Mouse (Mus musculus): Measurements from ENCODE around the gene Rbm12. TPM values are rescaled to one million over a fixed set of nuclear protein-coding genes. Genes with fewer than 3 reads are reported as not detected.

The Rbm12 gene
- polyA plus RNA-seq, 1 experiment from 2014 or later: 20.0 TPM

- Histone ChIP-seq H3K4me2 (no peak overlapping the region), H3K27ac (ENCODE audit: low read depth, low read length) (no peak overlapping the region), H3K4me1 (replicated peaks; ENCODE audit: control insufficient read depth, insufficient read depth, low read length) (no peaks in the 10 kb centered on the region), H3K36me3 (ENCODE audit: control insufficient read depth, insufficient read depth, low read length) (peaks cover 55% of the 10 kb centered on the region), H3K9ac (ENCODE audit: low read depth, low read length) (no peak overlapping the region), H3K4me3 (ENCODE audit: low read depth, low read length) (no peak overlapping the region), H3K27me3 (replicated peaks; ENCODE audit: control insufficient read depth, insufficient read depth, low read length) (no peaks in the 10 kb centered on the region), H3K9me3 (ENCODE audit: control insufficient read depth, low read length) (no peaks in the 10 kb centered on the region)
- 94% methylated on average over 15 of the region's 15 CpGs for WGBS
- DNase-seq (ENCODE audit: low spot score): no peak
- no peak for ATAC-seq (replicated peaks; ENCODE audit: low FRiP score)
Measured at GRCm38 (mm10) chr2:156073725-156074124, 38.1 kb downstream of the Rbm12 start.

GRCm38 (mm10) chr2:156071236-156071635, 40.5 kb downstream of the Rbm12 start:
- no peak overlapping the region for H3K4me3 ChIP-seq (ENCODE audit: low read depth, low read length)
- no peak for DNase-seq (ENCODE audit: low spot score)
- no peaks in the 10 kb centered on the region for H3K27me3 ChIP-seq (replicated peaks; ENCODE audit: control insufficient read depth, insufficient read depth, low read length)
- no peak overlapping the region for H3K9ac ChIP-seq (ENCODE audit: low read depth, low read length)
- 95% methylated on average over 10 of the region's 10 CpGs for WGBS
- no peaks in the 10 kb centered on the region for H3K9me3 ChIP-seq (ENCODE audit: control insufficient read depth, low read length)
- ATAC-seq (replicated peaks; ENCODE audit: low FRiP score): no peak
- no peak overlapping the region for H3K27ac ChIP-seq (ENCODE audit: low read depth, low read length)
- H3K36me3 ChIP-seq (ENCODE audit: control insufficient read depth, insufficient read depth, low read length): peaks cover 42% of the 10 kb centered on the region
- H3K4me2 ChIP-seq: no peak overlapping the region
- H3K4me1 ChIP-seq (replicated peaks; ENCODE audit: control insufficient read depth, insufficient read depth, low read length): peaks cover 5% of the 10 kb centered on the region

GRCm38 (mm10) chr2:156067916-156068315, 43.9 kb downstream of the Rbm12 start:
- Histone ChIP-seq H3K9me3 (ENCODE audit: control insufficient read depth, low read length) (no peaks in the 10 kb centered on the region), H3K27ac (ENCODE audit: low read depth, low read length) (no peak overlapping the region), H3K4me2 (no peak overlapping the region), H3K9ac (ENCODE audit: low read depth, low read length) (no peak overlapping the region), H3K4me3 (ENCODE audit: low read depth, low read length) (no peak overlapping the region), H3K36me3 (ENCODE audit: control insufficient read depth, insufficient read depth, low read length) (peaks cover 19% of the 10 kb centered on the region), H3K4me1 (replicated peaks; ENCODE audit: control insufficient read depth, insufficient read depth, low read length) (peaks cover 10% of the 10 kb centered on the region), H3K27me3 (replicated peaks; ENCODE audit: control insufficient read depth, insufficient read depth, low read length) (no peaks in the 10 kb centered on the region)
- no peak for ATAC-seq (replicated peaks; ENCODE audit: low FRiP score)
- DNase-seq (ENCODE audit: low spot score): no peak
- WGBS: 92% methylated on average over 10 of the region's 10 CpGs

- peaks cover 10% of the 10 kb centered on the region for H3K4me1 ChIP-seq (replicated peaks; ENCODE audit: control insufficient read depth, insufficient read depth, low read length)
- DNase-seq (ENCODE audit: low spot score): no peak
- peaks cover 13% of the 10 kb centered on the region for H3K36me3 ChIP-seq (ENCODE audit: control insufficient read depth, insufficient read depth, low read length)
- peak; percentile 14; the same call in 1 of the 2 replicates for ATAC-seq (replicated peaks; ENCODE audit: low FRiP score)
- WGBS: 38% methylated on average over 10 of the region's 10 CpGs
- peak overlapping the region; percentile 92 for H3K4me2 ChIP-seq
- no peaks in the 10 kb centered on the region for H3K27me3 ChIP-seq (replicated peaks; ENCODE audit: control insufficient read depth, insufficient read depth, low read length)
- H3K27ac ChIP-seq (ENCODE audit: low read depth, low read length): no peak overlapping the region
- H3K9ac ChIP-seq (ENCODE audit: low read depth, low read length): peak overlapping the region; percentile 85
- no peaks in the 10 kb centered on the region for H3K9me3 ChIP-seq (ENCODE audit: control insufficient read depth, low read length)
- H3K4me3 ChIP-seq (ENCODE audit: low read depth, low read length): peak overlapping the region; percentile 75
Measured at GRCm38 (mm10) chr2:156066126-156066525, 45.7 kb downstream of the Rbm12 start.

- Histone ChIP-seq H3K4me1 (replicated peaks; ENCODE audit: control insufficient read depth, insufficient read depth, low read length) (peaks cover 10% of the 10 kb centered on the region), H3K4me3 (ENCODE audit: low read depth, low read length) (peak within 1 kb of the TSS; percentile 75), H3K27ac (ENCODE audit: low read depth, low read length) (peak within 1 kb of the TSS; percentile 67), H3K36me3 (ENCODE audit: control insufficient read depth, insufficient read depth, low read length) (peaks cover 6% of the 10 kb centered on the region), H3K27me3 (replicated peaks; ENCODE audit: control insufficient read depth, insufficient read depth, low read length) (no peaks in the 10 kb centered on the region), H3K9me3 (ENCODE audit: control insufficient read depth, low read length) (no peaks in the 10 kb centered on the region), H3K9ac (ENCODE audit: low read depth, low read length) (peak within 1 kb of the TSS; percentile 85), H3K4me2 (peak within 1 kb of the TSS; percentile 92)
- peak; percentile 92 for DNase-seq (ENCODE audit: low spot score)
- ATAC-seq (replicated peaks; ENCODE audit: low FRiP score): peak; percentile 84
- under 1% methylated on average over 81 of the region's 81 CpGs for WGBS
Measured at GRCm38 (mm10) chr2:156065099-156066041, 46.4 kb downstream of the Rbm12 start, which contains the start of gene Spag4. Gene Spag4 (plus strand): TSS chr2:156065175.

- no peak within 1 kb of the TSS for H3K4me3 ChIP-seq (ENCODE audit: low read depth, low read length)
- no peaks in the 10 kb centered on the region for H3K36me3 ChIP-seq (ENCODE audit: control insufficient read depth, insufficient read depth, low read length)
- ATAC-seq (replicated peaks; ENCODE audit: low FRiP score) (no peak), DNase-seq (ENCODE audit: low spot score) (no peak)
- H3K9ac ChIP-seq (ENCODE audit: low read depth, low read length): no peak within 1 kb of the TSS
- H3K4me1 ChIP-seq (replicated peaks; ENCODE audit: control insufficient read depth, insufficient read depth, low read length): no peaks in the 10 kb centered on the region
- no peaks in the 10 kb centered on the region for H3K9me3 ChIP-seq (ENCODE audit: control insufficient read depth, low read length)
- H3K27me3 ChIP-seq (replicated peaks; ENCODE audit: control insufficient read depth, insufficient read depth, low read length): peaks cover 6% of the 10 kb centered on the region
- H3K4me2 ChIP-seq: no peak within 1 kb of the TSS
- 79% methylated on average over 9 of the region's 9 CpGs for WGBS
- H3K27ac ChIP-seq (ENCODE audit: low read depth, low read length): no peak within 1 kb of the TSS
Measured at GRCm38 (mm10) chr2:156052816-156053215, 59.0 kb downstream of the Rbm12 start, which contains the start of gene Fer1l4. Gene Fer1l4 (minus strand): TSS chr2:156052947.

GRCm38 (mm10) chr2:156047929-156048328, 63.8 kb downstream of the Rbm12 start:
- DNase-seq (ENCODE audit: low spot score) (no peak), ATAC-seq (replicated peaks; ENCODE audit: low FRiP score) (no peak)
- H3K9me3 ChIP-seq (ENCODE audit: control insufficient read depth, low read length): no peaks in the 10 kb centered on the region
- H3K9ac ChIP-seq (ENCODE audit: low read depth, low read length): no peak overlapping the region
- no peak overlapping the region for H3K4me3 ChIP-seq (ENCODE audit: low read depth, low read length)
- H3K27me3 ChIP-seq (replicated peaks; ENCODE audit: control insufficient read depth, insufficient read depth, low read length): peaks cover 20% of the 10 kb centered on the region
- H3K36me3 ChIP-seq (ENCODE audit: control insufficient read depth, insufficient read depth, low read length): no peaks in the 10 kb centered on the region
- WGBS: 9% methylated on average over 19 of the region's 19 CpGs
- H3K4me2 ChIP-seq: 0 out of 2 replicates have a peak overlapping the region, but pooled peaks have one; percentile 12
- H3K27ac ChIP-seq (ENCODE audit: low read depth, low read length): no peak overlapping the region
- H3K4me1 ChIP-seq (replicated peaks; ENCODE audit: control insufficient read depth, insufficient read depth, low read length): no peaks in the 10 kb centered on the region

- no peak overlapping the region for H3K9ac ChIP-seq (ENCODE audit: low read depth, low read length)
- DNase-seq (ENCODE audit: low spot score): no peak
- WGBS: 75% methylated on average over 8 of the region's 8 CpGs
- no peak overlapping the region for H3K4me3 ChIP-seq (ENCODE audit: low read depth, low read length)
- H3K27me3 ChIP-seq (replicated peaks; ENCODE audit: control insufficient read depth, insufficient read depth, low read length): peaks cover 14% of the 10 kb centered on the region
- H3K9me3 ChIP-seq (ENCODE audit: control insufficient read depth, low read length): no peaks in the 10 kb centered on the region
- H3K4me1 ChIP-seq (replicated peaks; ENCODE audit: control insufficient read depth, insufficient read depth, low read length): no peaks in the 10 kb centered on the region
- no peak overlapping the region for H3K4me2 ChIP-seq
- no peaks in the 10 kb centered on the region for H3K36me3 ChIP-seq (ENCODE audit: control insufficient read depth, insufficient read depth, low read length)
- H3K27ac ChIP-seq (ENCODE audit: low read depth, low read length): no peak overlapping the region
- ATAC-seq (replicated peaks; ENCODE audit: low FRiP score): no peak
Measured at GRCm38 (mm10) chr2:156042903-156043302, 68.9 kb downstream of the Rbm12 start.

Data from liver, embryonic 11.5 days (tissue).